Mouse (Mus musculus): ENCODE data around the gene Pdk2.

DNA sequence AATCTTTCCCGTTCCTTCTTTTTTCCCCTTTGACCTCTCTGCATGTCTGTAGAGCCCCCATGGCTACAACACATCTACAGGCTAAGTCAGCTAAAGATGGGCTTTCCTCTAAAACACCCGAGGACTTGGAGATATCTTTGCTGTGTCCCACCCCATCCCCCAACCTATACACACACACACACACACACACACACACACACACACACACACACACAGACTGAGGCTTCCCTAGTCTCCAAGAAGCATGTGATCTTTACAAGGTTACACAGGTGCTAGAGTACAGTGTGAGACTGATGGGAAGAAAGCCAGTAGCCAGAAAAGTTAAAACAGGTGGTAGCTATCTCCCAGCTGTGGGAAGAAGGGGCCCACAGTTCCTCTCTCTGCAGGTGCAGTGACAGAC, 54.7 kb downstream of the Pdk2 start:
- TF ChIP-seq POLR2A (IDR thresholded peaks at IDR 0.05; ENCODE audit: insufficient read depth, low read length), result no peak
- no peak for TF ChIP-seq CTCF (IDR thresholded peaks at IDR 0.05; ENCODE audit: low read depth, low read length)
